Mouse (Mus musculus) embryonic facial prominence, embryonic 13.5 days (tissue): ENCODE data around the gene Zc3hav1. TPM values are rescaled to one million over a fixed set of nuclear protein-coding genes. Genes with fewer than 3 reads are reported as not detected.
"Not testable (repeated sequence)": the region's sequence is repeated elsewhere in the genome, so short reads cannot be mapped to it uniquely, and the experiment has no call there.

Experiments
- ATAC-seq: fragments of 200-750 bp; cut with Nextera tagmentation; 2 replicates; pipeline ENCODE4 v1.8.0; 2017; ENCODE audit warnings: low read depth; ENCODE audit not compliant: insufficient number of reproducible peaks, insufficient read depth, low FRiP score, low TSS enrichment
- H3K27ac ChIP-seq: fragments of 300-500 bp; sonication (generic); 2 replicates; pipeline ENCODE4 v1.5.1; 2015; ENCODE audit warnings: moderate library complexity, mild to moderate bottlenecking, inconsistent platforms
- H3K27me3 ChIP-seq: fragments of 300-500 bp; sonication (generic); 2 replicates; pipeline ENCODE4 v1.6.1; 2015; ENCODE audit warnings: mild to moderate bottlenecking, inconsistent platforms
- H3K36me3 ChIP-seq: fragments of 300-500 bp; sonication (generic); 2 replicates; pipeline ENCODE4 v1.6.1; 2015; ENCODE audit warnings: mild to moderate bottlenecking, inconsistent platforms
- H3K4me1 ChIP-seq: fragments of 300-500 bp; sonication (generic); 2 replicates; pipeline ENCODE4 v1.6.1; 2015; ENCODE audit warnings: inconsistent platforms
- H3K4me2 ChIP-seq: fragments of 300-500 bp; sonication (generic); 2 replicates; pipeline ENCODE4 v1.6.1; 2015; ENCODE audit warnings: moderate library complexity, mild to moderate bottlenecking, inconsistent platforms
- H3K4me3 ChIP-seq: fragments of 300-500 bp; sonication (generic); 2 replicates; pipeline ENCODE4 v1.5.1; 2015; ENCODE audit warnings: mild to moderate bottlenecking, inconsistent platforms
- H3K9ac ChIP-seq: fragments of 300-500 bp; sonication (generic); 2 replicates; pipeline ENCODE4 v1.6.1; 2015; ENCODE audit warnings: mild to moderate bottlenecking, inconsistent platforms
- H3K9me3 ChIP-seq: fragments of 300-500 bp; sonication (generic); 2 replicates; pipeline ENCODE4 v1.6.1; 2016; ENCODE audit warnings: inconsistent platforms
- WGBS: fragments of 180-500 bp; shearing (Covaris S2); methylation state at CpG from one replicate; pipeline ENCODE4 v1.1.7; 2015; ENCODE audit warnings: mixed read lengths; 5-methylcytosine and 5-hydroxymethylcytosine counted together
- polyA plus RNA-seq: library from polyadenylated mRNA; unstranded; fragments of >200 nt; fragmentation: Nextera tagmentation; extraction: Ambion mirVana; gene quantifications from 2 replicates; pipeline ENCODE4 v1.2.1, GENCODE M21; 2015

Zc3hav1 gene
- polyA plus RNA-seq, 1 experiment from 2014 or later, result 4.0 TPM

DNA sequence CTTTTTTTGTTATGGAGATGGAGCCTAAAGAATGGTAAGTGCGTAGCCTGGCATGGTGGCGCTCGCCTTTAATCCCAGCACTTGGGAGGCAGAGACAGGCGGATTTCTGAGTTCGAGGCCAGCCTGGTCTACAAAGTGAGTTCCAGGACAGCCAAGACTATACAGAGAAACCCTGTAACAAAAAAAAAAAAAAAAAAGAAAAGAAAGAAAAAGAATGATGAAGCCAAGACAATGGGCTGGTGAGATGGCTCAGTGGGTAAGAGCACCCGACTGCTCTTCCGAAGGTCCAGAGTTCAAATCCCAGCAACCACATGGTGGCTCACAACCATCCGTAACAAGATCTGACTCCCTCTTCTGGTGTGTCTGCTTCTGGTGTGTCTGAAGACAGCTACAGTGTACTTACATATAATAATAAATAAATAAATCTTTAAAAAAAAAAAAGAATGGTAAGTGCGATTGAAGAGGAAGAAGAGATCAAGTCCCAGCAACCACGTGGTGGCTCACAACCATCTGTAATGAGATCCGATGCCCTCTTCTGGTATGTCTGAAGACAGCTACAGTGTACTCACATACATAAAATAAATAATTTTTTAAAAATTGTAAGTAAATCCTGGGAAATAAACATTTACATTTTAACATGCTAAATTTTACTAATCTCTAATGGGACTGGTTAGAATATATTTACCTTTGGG is 4.8 kb upstream of the Zc3hav1 start:
- H3K9me3 ChIP-seq, H3K4me1 ChIP-seq, H3K4me3 ChIP-seq, H3K27ac ChIP-seq, H3K4me2 ChIP-seq, ATAC-seq, H3K9ac ChIP-seq, H3K36me3 ChIP-seq: not testable (repeated sequence)
- peaks cover 43% of the 10 kb centered on the region for H3K27me3 ChIP-seq
- WGBS, result 90% methylated on average over 11 of the region's 11 CpGs

GRCm38 (mm10) chr6:38358253-38359027 is 4.0 kb upstream of the Zc3hav1 start:
- Histone ChIP-seq H3K4me3 (no peak overlapping the region), H3K9me3 (no peaks in the 10 kb centered on the region), H3K27ac (no peak overlapping the region), H3K36me3 (no peaks in the 10 kb centered on the region), H3K9ac (no peak overlapping the region), H3K27me3 (peaks cover 51% of the 10 kb centered on the region), H3K4me1 (peaks cover 16% of the 10 kb centered on the region), H3K4me2 (no peak overlapping the region)
- ATAC-seq, result no peak
- WGBS, result 65% methylated on average over 8 of the region's 8 CpGs

GRCm38 (mm10) chr6:38357603-38358252 is 3.3 kb upstream of the Zc3hav1 start:
- no peak overlapping the region for H3K4me2 ChIP-seq
- no peak for ATAC-seq
- no peak overlapping the region for H3K9ac ChIP-seq
- H3K9me3 ChIP-seq, result no peaks in the 10 kb centered on the region
- no peaks in the 10 kb centered on the region for H3K36me3 ChIP-seq
- H3K4me3 ChIP-seq, result no peak overlapping the region
- peaks cover 16% of the 10 kb centered on the region for H3K4me1 ChIP-seq
- H3K27ac ChIP-seq, result no peak overlapping the region
- H3K27me3 ChIP-seq, result peaks cover 58% of the 10 kb centered on the region
- 34% methylated on average over 5 of the region's 5 CpGs for WGBS

GRCm38 (mm10) chr6:38356661-38357433 is 2.4 kb upstream of the Zc3hav1 start:
- not testable (repeated sequence) for H3K27ac ChIP-seq, H3K4me2 ChIP-seq, H3K4me3 ChIP-seq, H3K9me3 ChIP-seq, H3K36me3 ChIP-seq, ATAC-seq, H3K9ac ChIP-seq
- WGBS, result 73% methylated on average over 15 of the region's 15 CpGs
- Histone ChIP-seq H3K4me1 (peaks cover 16% of the 10 kb centered on the region), H3K27me3 (peaks cover 67% of the 10 kb centered on the region)

- 11% methylated on average over 7 of the region's 7 CpGs for WGBS
- Histone ChIP-seq H3K36me3 (no peaks in the 10 kb centered on the region), H3K27ac (no peak overlapping the region), H3K27me3 (peaks cover 75% of the 10 kb centered on the region), H3K4me2 (no peak overlapping the region), H3K4me1 (peaks cover 16% of the 10 kb centered on the region), H3K4me3 (no peak overlapping the region), H3K9ac (no peak overlapping the region), H3K9me3 (no peaks in the 10 kb centered on the region)
- no peak for ATAC-seq
Measured at GRCm38 (mm10) chr6:38355862-38356261, 1.5 kb upstream of the Zc3hav1 start.

DNA sequence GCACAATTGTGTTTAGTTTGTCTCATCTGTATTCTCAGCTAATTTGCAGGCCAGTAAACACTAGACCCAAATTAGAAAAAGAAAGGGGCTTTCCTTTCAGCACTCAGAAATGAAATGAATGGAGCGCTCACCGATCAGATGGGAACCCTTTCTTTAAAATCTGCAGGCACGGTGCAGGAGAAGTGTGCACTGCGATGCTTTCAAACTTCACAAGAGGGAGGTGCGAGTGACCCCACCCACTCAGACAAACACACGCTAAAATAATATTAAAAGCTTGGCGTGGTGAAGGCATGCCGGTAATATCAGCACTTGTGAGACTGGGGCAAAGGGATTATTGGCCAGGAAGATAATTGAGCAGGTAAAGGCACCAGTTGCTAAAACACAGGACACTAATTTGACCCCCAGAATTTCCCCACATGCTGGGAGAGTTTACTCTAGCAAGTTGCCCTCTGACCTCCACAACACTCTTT is 986 bp upstream of the Zc3hav1 start:
- Histone ChIP-seq H3K27me3 (peaks cover 79% of the 10 kb centered on the region), H3K9ac (no peak overlapping the region), H3K4me3 (peak overlapping the region; percentile 62; the same call in 1 of the 2 replicates), H3K9me3 (no peaks in the 10 kb centered on the region), H3K4me1 (peaks cover 16% of the 10 kb centered on the region), H3K36me3 (no peaks in the 10 kb centered on the region), H3K27ac (no peak overlapping the region), H3K4me2 (peak overlapping the region; percentile 73; the same call in 1 of the 2 replicates)
- ATAC-seq, result no peak
- 2% methylated on average over 8 of the region's 8 CpGs for WGBS

DNA sequence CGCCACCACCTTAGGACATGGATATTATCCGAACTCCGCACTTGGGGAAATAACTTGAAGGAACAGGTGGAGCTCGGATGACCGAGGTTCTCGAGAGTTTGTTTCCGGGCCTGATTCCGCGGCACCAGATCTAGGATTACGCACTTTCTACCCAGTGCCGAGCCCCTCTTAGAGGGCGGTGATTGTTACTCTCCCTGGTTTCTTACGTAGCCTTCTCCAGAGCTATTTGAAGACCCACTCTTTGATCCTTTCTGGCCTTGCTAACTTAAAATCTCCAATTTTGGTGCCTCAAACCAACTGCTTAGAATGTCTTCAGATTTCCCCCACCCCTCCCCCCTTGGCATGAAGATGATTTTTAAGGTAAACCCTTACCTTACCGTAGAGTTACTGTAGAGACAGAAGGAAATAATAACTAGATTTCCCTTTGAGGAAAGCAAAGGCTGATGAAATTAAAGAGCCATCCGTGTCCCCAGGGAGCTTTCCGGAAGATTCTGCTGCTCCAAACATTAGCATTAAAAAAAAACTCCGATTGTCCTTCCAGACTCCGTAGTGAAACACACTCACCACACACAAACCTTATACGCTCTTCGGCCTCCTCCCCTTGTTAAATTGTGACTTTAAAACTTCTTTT is 435 bp upstream of the Zc3hav1 start:
- H3K9ac ChIP-seq, result 0 out of 2 replicates have a peak overlapping the region, but pooled peaks have one; percentile 64

GRCm38 (mm10) chr6:38353181-38353580 is 1.2 kb downstream of the Zc3hav1 start:
- no peaks in the 10 kb centered on the region for H3K9me3 ChIP-seq
- WGBS, result 6% methylated on average over 13 of the region's 13 CpGs
- peak overlapping the region; percentile 62 for H3K4me3 ChIP-seq
- no peak for ATAC-seq
- H3K36me3 ChIP-seq, result no peaks in the 10 kb centered on the region
- H3K4me1 ChIP-seq, result peaks cover 16% of the 10 kb centered on the region
- H3K27ac ChIP-seq, result no peak overlapping the region
- H3K4me2 ChIP-seq, result peak overlapping the region; percentile 73
- peaks cover 84% of the 10 kb centered on the region for H3K27me3 ChIP-seq
- no peak overlapping the region for H3K9ac ChIP-seq

More for the DNA sequence above, 435 bp upstream of the Zc3hav1 start:
- no peak for ATAC-seq
- Histone ChIP-seq H3K36me3 (no peaks in the 10 kb centered on the region), H3K4me1 (peaks cover 16% of the 10 kb centered on the region), H3K27me3 (peaks cover 84% of the 10 kb centered on the region), H3K27ac (no peak overlapping the region), H3K4me3 (peak overlapping the region; percentile 62), H3K4me2 (peak overlapping the region; percentile 73), H3K9me3 (no peaks in the 10 kb centered on the region)
- 2% methylated on average over 20 of the region's 20 CpGs for WGBS

DNA sequence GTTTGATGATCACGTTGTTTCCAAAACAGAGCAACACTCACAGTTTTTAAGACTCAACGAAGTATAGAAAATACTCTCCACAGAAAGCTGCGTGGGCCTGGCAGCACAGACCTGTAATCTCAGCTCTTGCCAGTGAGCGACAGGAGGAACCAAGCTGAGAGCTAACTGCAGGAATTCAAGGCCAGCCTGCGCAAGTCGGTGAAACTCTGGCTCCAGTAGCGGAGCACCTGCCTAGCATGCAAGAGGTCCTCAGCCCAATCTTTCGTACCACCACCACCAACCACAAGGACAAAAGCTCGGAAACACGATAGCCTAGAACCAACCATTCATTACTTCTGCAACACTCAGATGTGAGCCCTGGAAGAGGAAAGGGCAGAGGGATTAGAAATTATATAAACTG is 2.0 kb downstream of the Zc3hav1 start:
- H3K27me3 ChIP-seq, result peaks cover 77% of the 10 kb centered on the region
- no peak overlapping the region; the same call in 1 of the 2 replicates for H3K4me2 ChIP-seq
- peaks cover 16% of the 10 kb centered on the region for H3K4me1 ChIP-seq
- ATAC-seq, result no peak
- H3K4me3 ChIP-seq, result no peak overlapping the region
- no peak overlapping the region for H3K27ac ChIP-seq
- 6% methylated on average over 10 of the region's 10 CpGs for WGBS
- H3K9me3 ChIP-seq, result no peaks in the 10 kb centered on the region
- no peaks in the 10 kb centered on the region for H3K36me3 ChIP-seq
- no peak overlapping the region for H3K9ac ChIP-seq

- Histone ChIP-seq H3K27me3 (peaks cover 72% of the 10 kb centered on the region), H3K4me2 (no peak overlapping the region), H3K9me3 (no peaks in the 10 kb centered on the region), H3K9ac (no peak overlapping the region), H3K4me1 (peaks cover 16% of the 10 kb centered on the region), H3K36me3 (no peaks in the 10 kb centered on the region), H3K4me3 (no peak overlapping the region), H3K27ac (no peak overlapping the region)
- WGBS, result 61% methylated on average over 4 of the region's 4 CpGs
- no peak for ATAC-seq
Measured at GRCm38 (mm10) chr6:38351930-38352329, 2.5 kb downstream of the Zc3hav1 start.

GRCm38 (mm10) chr6:38349806-38350205 is 4.6 kb downstream of the Zc3hav1 start:
- Histone ChIP-seq H3K4me3 (no peak overlapping the region), H3K27me3 (peaks cover 51% of the 10 kb centered on the region), H3K36me3 (no peaks in the 10 kb centered on the region), H3K4me1 (peaks cover 12% of the 10 kb centered on the region), H3K27ac (no peak overlapping the region), H3K9me3 (no peaks in the 10 kb centered on the region), H3K4me2 (no peak overlapping the region), H3K9ac (no peak overlapping the region)
- ATAC-seq, result no peak
- 62% methylated on average over 9 of the region's 9 CpGs for WGBS
